Mouse (Mus musculus) heart, embryonic 12.5 days (tissue): Measurements from ENCODE around the gene Snx29. TPM values are rescaled to one million over a fixed set of nuclear protein-coding genes. Genes with fewer than 3 reads are reported as not detected.
A peak's percentile ranks its signal among the peaks of the same experiment; 100 is the strongest.

Experiments
- ATAC-seq: fragments of 200-750 bp; cut with Nextera tagmentation; 2 replicates; pipeline ENCODE4 v1.8.0; 2017; ENCODE audit warnings: moderate TSS enrichment, moderate library complexity; ENCODE audit not compliant: insufficient number of reproducible peaks, low FRiP score
- H3K27ac ChIP-seq: fragments of 300-500 bp; sonication (generic); 2 replicates; pipeline ENCODE4 v1.5.1; 2016; ENCODE audit warnings: mild to moderate bottlenecking, moderate library complexity; ENCODE audit not compliant: poor library complexity, severe bottlenecking
- H3K27me3 ChIP-seq: fragments of 300-500 bp; sonication (generic); replicated peaks from 2 replicates; pipeline ENCODE4 v1.6.1; 2016; ENCODE audit warnings: mild to moderate bottlenecking, moderate library complexity
- H3K36me3 ChIP-seq: fragments of 300-500 bp; sonication (generic); 2 replicates; pipeline ENCODE4 v1.6.1; 2016; ENCODE audit warnings: mild to moderate bottlenecking, moderate library complexity
- H3K4me1 ChIP-seq: fragments of 300-500 bp; sonication (generic); replicated peaks from 2 replicates; pipeline ENCODE4 v1.6.1; 2016; ENCODE audit warnings: mild to moderate bottlenecking
- H3K4me2 ChIP-seq: fragments of 300-500 bp; sonication (generic); 2 replicates; pipeline ENCODE4 v1.6.1; 2016; ENCODE audit warnings: mild to moderate bottlenecking, moderate library complexity
- H3K4me3 ChIP-seq: fragments of 300-500 bp; sonication (generic); 2 replicates; pipeline ENCODE4 v1.5.1; 2016; ENCODE audit warnings: mild to moderate bottlenecking
- H3K9ac ChIP-seq: fragments of 300-500 bp; sonication (generic); 2 replicates; pipeline ENCODE4 v1.6.1; 2016; ENCODE audit warnings: mild to moderate bottlenecking, moderate library complexity
- H3K9me3 ChIP-seq: fragments of 300-500 bp; sonication (generic); replicated peaks from 2 replicates; pipeline ENCODE4 v1.6.1; 2016; ENCODE audit warnings: mild to moderate bottlenecking, moderate library complexity
- WGBS: fragments of 180-500 bp; shearing (Covaris S2); methylation state at CpG from one replicate; pipeline ENCODE4 v1.1.7; 2016; 5-methylcytosine and 5-hydroxymethylcytosine counted together
- polyA plus RNA-seq: library from polyadenylated mRNA; unstranded; fragments of >200 nt; fragmentation: Nextera tagmentation; extraction: Ambion mirVana; gene quantifications from 2 replicates; pipeline ENCODE4 v1.2.1, GENCODE M21; 2016

Snx29 gene
- polyA plus RNA-seq, 1 experiment from 2014 or later, result 6.7 TPM

DNA sequence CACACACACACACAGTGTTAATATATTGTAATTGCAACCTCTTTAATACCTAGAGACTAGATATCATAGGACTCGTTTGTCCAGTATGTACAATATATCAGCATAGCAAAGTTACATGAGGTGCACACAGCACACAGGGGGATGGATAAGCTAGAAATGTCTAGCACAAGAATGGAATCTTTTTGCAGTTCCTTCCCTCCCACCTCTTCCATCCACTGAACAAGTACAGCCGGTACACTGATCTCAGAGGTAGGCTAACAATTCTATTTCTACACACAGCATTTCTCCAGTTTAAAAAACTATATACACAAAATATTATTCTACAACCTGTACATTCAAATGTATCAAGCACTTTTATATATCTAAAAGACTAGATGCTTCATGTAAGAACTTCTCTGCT lies 194.0 kb downstream of the Snx29 start:
- Histone ChIP-seq H3K4me1 (no peaks in the 10 kb centered on the region), H3K9ac (no peak overlapping the region), H3K9me3 (no peaks in the 10 kb centered on the region), H3K27me3 (no peaks in the 10 kb centered on the region), H3K4me2 (no peak overlapping the region), H3K27ac (no peak overlapping the region), H3K36me3 (no peaks in the 10 kb centered on the region), H3K4me3 (no peak overlapping the region)
- WGBS, result 90% methylated on average over 2 of the region's 2 CpGs
- ATAC-seq, result no peak

DNA sequence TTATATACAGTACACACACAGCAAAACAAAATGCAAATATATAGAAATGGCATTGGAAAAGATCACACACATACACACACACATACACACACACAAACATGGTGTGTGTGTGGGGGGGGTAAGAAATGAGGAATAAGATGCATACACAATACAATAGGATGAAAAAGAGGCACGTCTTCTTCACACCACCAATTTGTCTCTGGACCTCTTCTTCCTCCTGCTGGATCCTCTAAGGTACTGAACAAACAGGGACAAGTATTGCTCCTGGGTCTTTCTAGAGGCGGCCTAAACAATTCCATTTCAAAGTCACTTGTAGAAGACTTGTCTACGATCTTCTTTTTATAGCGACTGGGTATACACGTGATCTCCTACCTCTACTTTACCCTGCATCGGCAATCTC lies 194.7 kb downstream of the Snx29 start:
- H3K4me2 ChIP-seq, result no peak overlapping the region
- H3K36me3 ChIP-seq, result no peaks in the 10 kb centered on the region
- H3K4me1 ChIP-seq, result no peaks in the 10 kb centered on the region
- ATAC-seq, result no peak
- no peak overlapping the region for H3K9ac ChIP-seq
- H3K4me3 ChIP-seq, result no peak overlapping the region
- WGBS, result 91% methylated on average over 6 of the region's 6 CpGs
- no peak overlapping the region for H3K27ac ChIP-seq
- H3K27me3 ChIP-seq, result no peaks in the 10 kb centered on the region
- no peaks in the 10 kb centered on the region for H3K9me3 ChIP-seq

DNA sequence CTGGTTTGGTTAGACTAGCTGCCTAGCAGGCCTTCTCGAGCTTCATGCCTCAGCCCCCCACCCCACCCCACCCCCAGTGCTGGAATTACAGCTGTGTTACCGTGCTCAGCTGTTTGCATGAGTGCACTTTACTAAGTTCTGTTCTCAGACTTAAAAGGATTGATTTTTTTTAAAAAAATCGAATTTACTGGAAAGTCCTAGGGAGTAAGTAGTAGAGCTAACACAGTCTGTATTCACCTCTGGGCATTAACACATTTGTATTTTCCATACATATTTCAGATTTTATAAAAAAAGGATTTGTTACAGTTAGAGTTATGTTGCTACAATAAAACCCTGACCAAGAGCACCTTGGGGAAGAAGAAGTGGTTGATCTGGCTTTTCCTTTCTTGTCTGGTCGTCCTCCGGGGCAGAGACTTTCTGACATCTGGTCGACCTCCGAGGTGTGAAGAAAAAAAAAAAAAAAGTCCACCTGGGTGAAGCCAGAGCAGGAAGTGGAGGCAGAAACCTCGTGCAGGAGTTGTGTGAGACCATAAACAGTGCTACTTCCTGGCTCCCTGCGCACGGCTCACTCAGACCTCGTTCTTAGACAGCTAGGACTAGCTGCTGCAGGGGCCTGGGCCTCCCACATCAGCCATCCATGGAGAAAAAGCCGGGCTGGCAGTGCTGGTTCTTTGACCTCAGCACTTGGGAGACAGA lies 196.2 kb downstream of the Snx29 start:
- H3K27me3 ChIP-seq, result no peaks in the 10 kb centered on the region
- H3K9me3 ChIP-seq, result no peaks in the 10 kb centered on the region
- no peaks in the 10 kb centered on the region for H3K36me3 ChIP-seq
- no peak overlapping the region for H3K27ac ChIP-seq
- 72% methylated on average over 12 of the region's 12 CpGs for WGBS
- no peak overlapping the region for H3K4me3 ChIP-seq
- no peak overlapping the region for H3K9ac ChIP-seq
- H3K4me2 ChIP-seq, result no peak overlapping the region
- H3K4me1 ChIP-seq, result no peaks in the 10 kb centered on the region
- no peak for ATAC-seq

DNA sequence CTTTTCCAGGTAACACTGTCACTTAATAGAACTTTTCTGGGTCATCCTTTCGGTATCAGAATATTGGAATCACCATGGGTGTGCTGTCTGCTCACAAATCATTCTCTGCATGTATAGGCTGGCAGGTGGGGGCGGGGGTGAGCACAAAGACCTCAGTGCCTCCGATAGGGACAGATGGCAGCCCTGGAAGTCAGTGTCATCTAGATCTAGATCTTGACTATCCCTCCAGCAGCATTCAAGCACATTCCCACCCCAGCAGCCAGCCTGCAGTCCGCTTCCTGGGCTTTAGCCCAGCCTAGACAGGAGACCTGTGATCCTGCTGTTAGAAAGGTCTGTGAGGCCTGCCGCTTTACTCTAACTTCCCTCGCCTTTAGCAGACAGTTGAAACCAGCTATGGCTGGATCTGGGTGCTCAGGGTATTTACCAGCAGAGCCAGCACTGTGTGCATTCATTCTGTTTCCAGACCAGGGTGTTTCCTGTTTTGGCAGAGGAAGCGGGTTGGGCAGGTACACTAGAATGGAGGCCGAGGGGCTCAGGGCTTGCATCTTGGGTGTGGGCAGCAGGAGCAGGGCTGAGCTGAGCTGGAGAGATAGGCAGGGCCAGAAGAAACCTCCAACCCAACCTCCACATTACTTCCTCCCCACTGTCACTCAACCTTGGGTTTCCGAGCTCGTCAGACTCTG lies 203.5 kb downstream of the Snx29 start:
- Histone ChIP-seq H3K4me1 (peaks cover 13% of the 10 kb centered on the region), H3K4me2 (no peak overlapping the region), H3K9ac (no peak overlapping the region), H3K9me3 (no peaks in the 10 kb centered on the region), H3K36me3 (no peaks in the 10 kb centered on the region), H3K27me3 (no peaks in the 10 kb centered on the region), H3K27ac (no peak overlapping the region), H3K4me3 (no peak overlapping the region)
- no peak for ATAC-seq
- 59% methylated on average over 10 of the region's 10 CpGs for WGBS

DNA sequence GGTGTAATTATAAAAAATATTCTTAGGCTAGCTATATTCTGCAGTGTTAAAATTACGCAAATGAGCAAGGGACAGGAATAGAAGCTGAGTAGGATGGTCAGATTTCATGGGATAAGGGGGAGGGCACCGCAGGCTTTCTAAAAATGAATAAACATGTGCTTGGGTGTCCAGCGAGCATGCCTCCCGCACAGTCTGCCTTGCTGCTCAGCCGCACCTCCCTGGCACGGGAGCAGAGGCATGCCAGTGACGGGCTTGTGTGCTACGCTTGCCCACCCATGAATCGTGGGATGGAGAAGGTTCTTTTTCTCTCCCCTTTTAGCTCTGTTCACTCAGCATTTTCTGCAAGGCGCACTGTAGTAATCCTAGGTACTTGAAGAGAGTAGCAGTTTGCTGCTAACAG lies 204.3 kb downstream of the Snx29 start:
- Histone ChIP-seq H3K4me1 (peaks cover 20% of the 10 kb centered on the region), H3K4me2 (no peak overlapping the region), H3K27me3 (no peaks in the 10 kb centered on the region), H3K9ac (no peak overlapping the region), H3K36me3 (no peaks in the 10 kb centered on the region), H3K27ac (no peak overlapping the region), H3K9me3 (no peaks in the 10 kb centered on the region), H3K4me3 (no peak overlapping the region)
- 71% methylated on average over 10 of the region's 10 CpGs for WGBS
- ATAC-seq, result no peak

DNA sequence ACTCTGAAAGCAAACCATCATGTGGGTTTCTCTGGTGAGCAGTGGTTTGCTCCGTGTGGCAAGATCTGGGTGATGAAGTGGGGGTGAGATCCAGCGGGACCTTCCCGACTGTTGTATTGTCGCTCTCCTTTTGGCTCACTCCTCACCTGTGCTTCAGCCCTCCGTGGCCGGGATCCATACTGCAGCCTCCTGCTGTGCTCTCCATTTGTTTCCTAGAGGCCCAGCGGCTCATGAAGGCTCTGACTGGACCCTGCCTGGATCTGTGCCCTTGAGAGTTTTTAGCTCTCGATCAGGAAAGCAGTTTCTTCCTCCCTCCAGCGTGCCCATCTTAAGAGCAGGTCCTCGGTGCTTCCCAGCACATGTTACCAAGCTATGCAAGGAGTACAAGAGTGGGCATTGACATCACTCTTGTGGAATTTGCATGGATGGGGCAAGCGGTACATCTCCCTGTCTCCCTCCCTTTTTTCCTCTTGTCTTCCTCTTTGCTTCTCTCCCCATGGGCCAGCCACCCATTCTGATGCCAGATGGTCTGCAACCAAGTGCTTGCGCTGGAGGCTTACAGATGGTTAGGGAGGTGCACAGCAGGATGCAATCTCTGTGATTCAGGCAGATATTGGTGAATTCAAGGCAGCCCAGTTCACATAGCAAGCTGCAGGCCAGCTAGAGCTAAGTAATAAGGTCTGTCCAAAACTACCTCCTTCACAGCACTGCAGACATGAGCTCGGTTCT lies 207.9 kb downstream of the Snx29 start:
- no peak overlapping the region for H3K4me2 ChIP-seq
- no peak overlapping the region for H3K9ac ChIP-seq
- H3K36me3 ChIP-seq, result no peaks in the 10 kb centered on the region
- 32% methylated on average over 13 of the region's 13 CpGs for WGBS
- H3K4me1 ChIP-seq, result peaks cover 27% of the 10 kb centered on the region
- ATAC-seq, result no peak
- H3K27me3 ChIP-seq, result no peaks in the 10 kb centered on the region
- H3K9me3 ChIP-seq, result no peaks in the 10 kb centered on the region
- no peak overlapping the region for H3K27ac ChIP-seq
- H3K4me3 ChIP-seq, result no peak overlapping the region

DNA sequence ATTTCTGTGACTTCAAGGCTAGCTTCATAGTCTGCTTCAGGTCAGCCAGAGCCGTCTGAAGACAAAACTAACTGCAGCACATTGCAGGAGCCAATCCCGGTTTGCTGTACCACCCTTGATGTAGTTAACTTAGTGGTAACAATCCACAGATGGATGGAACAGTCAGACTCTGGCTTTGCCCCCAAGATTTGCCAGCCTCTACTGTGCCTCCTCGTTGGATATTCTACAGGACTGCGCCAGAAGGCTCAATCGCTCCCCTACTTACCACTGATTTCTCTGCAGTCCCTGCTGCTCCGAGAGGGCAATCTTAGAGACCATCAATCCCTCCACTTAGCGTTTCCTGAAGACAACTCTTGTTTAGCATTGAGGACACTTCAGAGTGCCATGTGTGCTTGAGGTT lies 208.7 kb downstream of the Snx29 start:
- Histone ChIP-seq H3K27ac (no peak overlapping the region), H3K4me3 (no peak overlapping the region), H3K9me3 (no peaks in the 10 kb centered on the region), H3K36me3 (no peaks in the 10 kb centered on the region), H3K9ac (no peak overlapping the region), H3K4me1 (peaks cover 31% of the 10 kb centered on the region), H3K4me2 (no peak overlapping the region), H3K27me3 (no peaks in the 10 kb centered on the region)
- 82% methylated on average over 7 of the region's 7 CpGs for WGBS
- no peak for ATAC-seq

DNA sequence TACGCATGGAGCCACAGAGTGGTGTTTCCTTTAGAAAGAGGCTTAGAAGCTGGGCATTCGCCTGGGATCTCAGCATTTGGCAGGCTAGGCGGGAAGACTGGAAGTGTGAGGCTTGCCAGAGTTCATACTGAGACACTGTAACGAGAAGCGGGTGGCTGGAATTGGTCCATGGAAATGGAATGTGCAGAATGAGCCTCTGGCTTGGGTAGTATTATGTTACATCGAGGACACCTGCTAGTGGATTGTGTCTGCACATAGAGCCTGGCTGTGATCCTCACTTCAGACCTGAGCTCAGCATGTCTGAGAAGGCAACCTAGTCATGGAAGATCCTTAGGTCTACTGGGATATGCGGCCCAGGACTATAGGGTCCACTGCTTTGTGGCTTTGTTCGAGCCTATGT lies 209.9 kb downstream of the Snx29 start:
- Histone ChIP-seq H3K9me3 (no peaks in the 10 kb centered on the region), H3K27me3 (no peaks in the 10 kb centered on the region), H3K27ac (no peak overlapping the region), H3K9ac (no peak overlapping the region), H3K4me2 (no peak overlapping the region), H3K4me3 (no peak overlapping the region), H3K36me3 (no peaks in the 10 kb centered on the region), H3K4me1 (peaks cover 36% of the 10 kb centered on the region)
- ATAC-seq, result 0 out of 2 replicates have a peak, but pooled peaks have one; percentile 41
- 42% methylated on average over 8 of the region's 8 CpGs for WGBS

DNA sequence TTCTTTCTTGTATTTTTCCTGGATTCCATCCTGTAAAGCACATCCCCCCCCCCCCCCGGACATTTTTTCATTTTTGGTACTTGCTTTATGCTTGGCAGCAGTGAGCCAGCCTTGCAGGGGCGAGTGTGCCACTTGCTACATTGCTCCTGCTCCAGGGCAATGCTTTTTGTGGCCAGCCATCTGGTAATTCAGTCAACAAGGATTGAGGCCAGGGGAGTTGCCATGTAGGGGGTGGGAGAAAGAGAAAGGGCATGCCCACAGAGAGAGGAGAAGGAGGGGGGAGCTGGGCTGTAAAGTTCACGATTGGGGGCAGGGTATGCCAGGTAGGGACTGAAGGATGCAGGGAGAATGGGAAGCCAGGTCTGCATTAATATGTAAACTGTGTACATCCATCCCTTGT lies 210.7 kb downstream of the Snx29 start:
- 64% methylated on average over 3 of the region's 3 CpGs for WGBS
- no peaks in the 10 kb centered on the region for H3K9me3 ChIP-seq
- no peak overlapping the region for H3K4me2 ChIP-seq

DNA sequence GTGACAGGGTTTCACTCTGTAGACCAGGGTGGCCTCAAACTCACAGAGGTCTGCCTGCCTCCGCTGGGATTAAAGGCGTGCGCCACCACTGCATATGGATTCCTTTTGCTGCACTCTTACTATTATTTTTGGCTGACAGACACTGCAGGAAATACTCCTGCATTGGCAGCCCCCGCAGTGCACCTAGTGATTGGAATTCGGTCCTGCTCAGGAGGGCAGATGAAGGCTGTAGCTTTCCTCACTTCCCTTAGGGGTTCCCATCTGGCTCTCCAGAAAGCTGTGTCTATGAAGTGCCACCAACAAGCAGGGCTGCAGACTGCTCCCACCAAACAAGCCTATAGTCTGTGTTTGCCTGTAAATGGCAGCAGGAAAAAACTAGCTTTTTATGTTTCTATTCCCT lies 215.0 kb downstream of the Snx29 start:
- H3K9ac ChIP-seq, result no peak overlapping the region
- H3K9me3 ChIP-seq, result no peaks in the 10 kb centered on the region
- WGBS, result 30% methylated on average over 5 of the region's 5 CpGs
- H3K4me2 ChIP-seq, result no peak overlapping the region
- peaks cover 30% of the 10 kb centered on the region for H3K4me1 ChIP-seq
- no peak overlapping the region for H3K4me3 ChIP-seq
- no peaks in the 10 kb centered on the region for H3K27me3 ChIP-seq
- H3K27ac ChIP-seq, result no peak overlapping the region
- ATAC-seq, result no peak
- H3K36me3 ChIP-seq, result no peaks in the 10 kb centered on the region

More for the DNA sequence above, 210.7 kb downstream of the Snx29 start:
- Histone ChIP-seq H3K4me1 (peaks cover 39% of the 10 kb centered on the region), H3K27me3 (no peaks in the 10 kb centered on the region), H3K36me3 (no peaks in the 10 kb centered on the region), H3K9ac (no peak overlapping the region), H3K4me3 (no peak overlapping the region), H3K27ac (no peak overlapping the region)
- no peak for ATAC-seq

DNA sequence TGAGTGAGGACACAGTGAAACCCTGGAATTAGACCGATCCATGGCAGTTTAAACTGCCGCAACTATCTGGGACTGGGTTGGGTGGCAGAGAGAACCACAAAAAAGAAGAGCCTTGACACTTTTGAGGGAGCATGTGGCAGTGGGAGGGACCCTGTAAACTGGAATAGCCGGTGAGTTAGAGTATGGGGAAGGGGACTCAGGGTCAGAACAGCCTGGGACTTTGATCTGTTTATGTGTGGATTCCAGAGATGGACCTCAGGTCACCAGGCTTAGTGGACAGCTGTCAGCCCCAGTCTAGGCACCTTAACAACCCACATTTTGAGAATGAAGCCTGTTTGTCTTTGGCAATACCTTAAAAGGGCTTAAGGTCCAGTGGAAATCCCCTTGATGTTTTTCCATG lies 215.5 kb downstream of the Snx29 start:
- 48% methylated on average over 3 of the region's 3 CpGs for WGBS
- H3K4me3 ChIP-seq, result no peak overlapping the region
- no peaks in the 10 kb centered on the region for H3K36me3 ChIP-seq
- peaks cover 32% of the 10 kb centered on the region for H3K4me1 ChIP-seq
- no peak overlapping the region for H3K27ac ChIP-seq
- H3K4me2 ChIP-seq, result no peak overlapping the region
- no peaks in the 10 kb centered on the region for H3K9me3 ChIP-seq
- H3K9ac ChIP-seq, result no peak overlapping the region
- ATAC-seq, result no peak
- no peaks in the 10 kb centered on the region for H3K27me3 ChIP-seq
